Mouse (Mus musculus): ENCODE measurements around the gene Lpar2.

Lpar2 gene

DNA sequence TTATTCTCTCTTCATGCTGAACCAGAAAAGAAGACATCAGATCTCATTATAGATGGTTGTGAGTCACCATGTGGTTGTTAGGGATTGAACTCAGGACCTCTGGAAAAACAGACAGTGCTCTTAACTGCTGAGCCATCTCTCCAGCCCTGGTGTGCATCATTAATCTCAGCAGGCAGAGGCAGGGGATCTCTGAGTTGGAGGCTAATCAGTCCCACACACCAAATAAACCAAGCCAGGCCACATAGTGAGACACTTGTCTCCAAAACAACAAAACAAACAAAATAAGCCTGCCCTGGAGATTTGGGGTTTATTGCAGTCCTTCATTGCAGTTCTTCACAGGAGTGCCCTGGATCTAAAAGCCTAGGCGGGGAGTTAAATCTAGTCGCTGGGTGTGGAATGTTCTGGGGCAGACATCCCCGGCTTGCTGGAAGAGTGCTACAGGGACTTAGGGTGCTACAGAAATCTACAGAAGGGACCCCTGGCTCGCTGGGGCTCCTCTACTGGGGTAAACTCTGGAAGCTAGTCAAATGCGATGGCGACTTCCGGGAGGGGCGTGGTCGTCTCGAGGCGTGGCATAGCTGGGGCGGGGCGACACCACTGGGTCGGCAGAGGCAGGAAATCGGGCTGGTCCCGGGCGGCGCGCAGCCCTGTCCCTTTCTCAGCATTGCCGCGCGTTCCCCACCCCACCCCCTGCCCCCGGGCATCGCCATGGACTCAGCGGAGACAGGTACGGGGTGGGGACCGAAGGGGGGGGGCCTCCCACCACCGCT, 13.9 kb upstream of the Lpar2 start, which contains the start of gene Gmip:
Gmip (plus strand) TSS at position 586 of the 770 bp plus-strand sequence.
- peak; percentile 47 for DNase-seq

DNA sequence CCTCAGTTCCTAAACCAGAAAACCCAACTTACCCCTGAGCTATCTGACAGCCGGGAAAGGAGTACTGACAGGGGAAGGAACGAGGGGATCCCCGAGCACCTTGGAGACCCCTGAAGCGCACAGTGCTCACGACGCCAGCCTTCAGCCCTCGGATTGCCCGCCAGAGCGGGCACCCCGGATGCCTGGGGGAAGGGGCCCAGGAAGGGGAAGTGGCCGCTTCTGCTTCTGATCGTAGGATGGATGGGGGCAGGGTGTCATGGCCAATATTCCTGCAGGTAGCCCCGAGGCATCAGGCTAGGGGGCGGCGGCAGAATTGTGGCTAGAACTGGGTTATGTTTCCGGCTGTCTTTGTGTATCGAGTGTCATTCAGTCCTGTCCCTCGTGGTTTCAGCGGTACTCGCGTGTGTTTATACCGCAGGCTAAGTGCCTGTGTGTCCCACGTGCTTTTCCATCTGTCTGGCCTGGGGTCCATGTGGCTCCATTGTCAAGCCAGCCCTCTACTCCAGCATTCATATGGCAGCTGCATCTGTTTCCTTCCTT, 13.3 kb upstream of the Lpar2 start:
- DNase-seq = no peak

DNA sequence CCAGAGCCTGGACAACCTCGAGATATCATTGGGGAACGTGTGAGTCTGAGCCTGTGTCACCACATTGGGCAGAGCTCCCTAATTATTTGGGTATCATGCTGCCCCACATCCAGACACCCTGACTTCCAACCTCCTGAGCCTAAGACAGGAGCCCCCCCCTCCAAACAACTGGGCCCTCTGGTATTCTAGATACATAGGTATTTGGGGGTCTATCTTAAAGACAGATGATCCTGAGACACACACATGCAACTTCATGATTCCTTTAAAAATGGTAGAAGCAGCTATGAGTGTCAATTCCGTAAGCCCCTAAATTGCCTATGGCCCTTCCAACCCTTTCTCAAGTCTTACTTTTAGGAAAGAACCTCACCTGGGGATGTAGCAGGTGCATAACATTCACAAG, 12.4 kb upstream of the Lpar2 start:
- DNase-seq = no peak

DNA sequence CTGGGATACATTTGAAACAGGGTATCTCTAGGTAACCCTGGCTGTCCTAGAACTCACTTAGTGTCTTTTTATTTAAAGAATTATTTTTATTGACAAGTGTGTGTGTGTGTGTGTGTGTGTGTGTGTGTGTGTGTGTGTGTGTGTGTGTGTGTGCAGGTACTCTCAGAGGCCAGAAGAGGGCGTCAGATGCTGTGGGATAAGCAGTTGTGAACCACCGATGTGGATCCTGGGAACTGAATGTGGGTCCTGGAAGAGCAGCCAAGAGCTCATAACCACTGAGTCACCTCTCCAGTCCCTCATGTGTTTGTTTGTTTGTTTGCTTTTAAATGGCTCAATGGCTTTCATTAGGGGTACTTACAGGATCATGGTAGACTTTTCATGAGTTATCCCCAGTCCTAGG, 7.3 kb upstream of the Lpar2 start:
- no peak for DNase-seq

- no peak for DNase-seq
These were observed 6.8 kb upstream of the Lpar2 start for GRCm38 (mm10) chr8:69815396-69815795.

DNA sequence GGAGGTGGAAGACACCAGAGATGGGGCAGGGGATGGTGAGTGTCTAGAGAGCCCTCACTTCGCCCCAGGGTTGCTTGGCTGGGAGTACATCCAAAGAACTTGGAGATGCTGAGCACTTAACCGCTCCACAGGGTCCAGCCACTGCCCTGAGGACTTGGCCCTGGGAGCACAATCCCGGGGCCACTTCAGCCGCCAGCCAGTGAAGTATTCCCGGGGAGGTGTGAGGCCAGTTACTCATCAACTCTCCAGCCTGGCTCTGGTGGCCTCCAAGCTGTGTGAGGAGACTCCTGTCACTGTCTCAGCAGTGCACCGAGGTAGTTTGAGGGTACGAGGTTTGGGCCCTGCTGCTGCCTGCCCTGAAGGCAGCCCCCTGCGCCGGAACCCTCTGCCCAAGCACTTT, 1.8 kb upstream of the Lpar2 start:
- DNase-seq = no peak

- DNase-seq = no peak
These were observed 251 bp upstream of the Lpar2 start for GRCm38 (mm10) chr8:69821971-69822385.

DNA sequence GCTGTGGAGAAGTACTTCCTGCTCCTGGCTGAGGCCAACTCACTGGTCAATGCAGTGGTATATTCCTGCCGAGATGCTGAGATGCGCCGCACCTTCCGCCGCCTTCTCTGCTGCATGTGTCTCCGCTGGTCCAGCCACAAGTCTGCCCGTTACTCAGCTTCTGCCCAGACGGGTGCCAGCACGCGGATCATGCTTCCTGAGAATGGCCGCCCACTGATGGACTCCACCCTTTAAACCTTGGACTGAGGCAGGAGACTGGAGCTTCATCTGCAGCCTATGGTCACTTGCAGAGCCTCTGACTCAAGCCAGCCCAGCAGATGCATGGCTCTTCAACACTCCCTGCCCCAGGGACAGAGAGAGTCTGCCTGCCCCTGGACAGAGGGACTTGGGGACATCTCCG, 4.1 kb downstream of the Lpar2 start:
- DNase-seq = no peak

DNA sequence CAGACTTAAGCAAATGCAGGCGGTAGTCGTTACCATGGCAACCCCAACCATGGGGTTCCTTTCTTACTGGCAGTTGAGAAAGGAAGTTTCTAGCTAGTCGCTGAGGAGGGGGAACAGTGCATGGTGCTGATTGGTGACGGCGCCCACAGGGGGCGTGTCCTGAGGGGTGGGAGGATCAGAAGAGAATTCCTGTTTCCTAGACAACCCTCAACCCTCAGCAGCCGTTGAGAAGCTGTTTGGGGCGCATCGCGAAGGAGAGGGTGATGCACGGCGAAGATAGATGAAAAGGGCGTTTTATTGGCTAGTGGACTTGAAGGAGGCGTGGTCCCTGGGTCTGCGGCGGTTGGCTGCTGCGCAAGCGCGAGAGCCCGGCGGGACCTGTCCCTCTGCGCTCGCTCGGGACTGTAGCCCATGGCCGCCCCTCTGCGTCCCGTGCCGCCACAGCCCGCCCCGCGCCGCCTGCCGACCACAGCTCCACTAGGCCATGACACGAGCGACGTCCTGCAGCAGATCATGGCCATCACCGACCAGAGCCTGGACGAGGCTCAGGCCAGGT, 10.1 kb downstream of the Lpar2 start, which contains the start of gene Pbx4:
Pbx4 (plus strand) TSS at position 194 of the 556 bp plus-strand sequence.
- peak; percentile 97 for DNase-seq

GRCm38 (mm10) chr8:69837057-69837682, 14.9 kb downstream of the Lpar2 start:
- DNase-seq = no peak

- no peak for DNase-seq
These were observed 25.2 kb downstream of the Lpar2 start for GRCm38 (mm10) chr8:69847167-69848065.

DNA sequence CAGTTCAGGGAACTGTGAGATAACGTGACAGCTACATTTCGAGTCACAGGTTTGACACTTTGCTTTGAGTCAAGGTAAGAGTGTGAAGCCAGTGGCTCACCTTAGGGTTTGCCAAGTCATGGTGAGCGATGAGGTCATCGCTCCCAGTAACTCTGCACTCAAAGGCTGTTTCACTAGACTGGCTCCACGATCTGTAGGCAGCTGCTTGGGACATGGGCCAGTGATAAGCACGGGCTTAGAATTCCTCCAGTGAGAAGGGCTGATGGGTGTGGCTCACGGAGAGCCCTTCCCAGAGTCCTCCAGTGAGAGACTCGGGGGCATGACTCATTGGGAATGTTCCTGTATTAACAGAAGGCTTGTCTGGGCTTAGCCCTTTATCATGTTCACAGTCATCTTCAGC, 26.7 kb downstream of the Lpar2 start:
- no peak for DNase-seq

DNA sequence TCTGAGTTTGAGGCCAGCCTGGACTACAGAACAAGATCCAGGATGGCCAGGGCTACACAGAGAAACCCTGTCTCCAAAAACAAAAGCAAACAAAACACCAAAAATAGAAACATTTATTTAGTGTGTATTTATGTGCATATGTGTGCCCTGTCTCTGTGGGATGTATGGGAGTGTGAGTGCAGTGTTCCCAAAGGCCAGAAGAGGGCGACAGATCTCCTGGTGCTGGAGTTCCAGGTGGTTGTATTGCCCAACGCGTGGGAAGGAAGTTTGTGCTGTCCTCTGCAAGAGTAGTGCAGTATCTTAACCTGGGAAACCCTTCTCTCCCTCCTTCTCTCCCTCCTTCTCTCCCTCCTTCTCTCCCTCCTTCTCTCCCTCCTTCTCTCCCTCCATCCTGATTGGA, 27.7 kb downstream of the Lpar2 start:
- no peak for DNase-seq

DNA sequence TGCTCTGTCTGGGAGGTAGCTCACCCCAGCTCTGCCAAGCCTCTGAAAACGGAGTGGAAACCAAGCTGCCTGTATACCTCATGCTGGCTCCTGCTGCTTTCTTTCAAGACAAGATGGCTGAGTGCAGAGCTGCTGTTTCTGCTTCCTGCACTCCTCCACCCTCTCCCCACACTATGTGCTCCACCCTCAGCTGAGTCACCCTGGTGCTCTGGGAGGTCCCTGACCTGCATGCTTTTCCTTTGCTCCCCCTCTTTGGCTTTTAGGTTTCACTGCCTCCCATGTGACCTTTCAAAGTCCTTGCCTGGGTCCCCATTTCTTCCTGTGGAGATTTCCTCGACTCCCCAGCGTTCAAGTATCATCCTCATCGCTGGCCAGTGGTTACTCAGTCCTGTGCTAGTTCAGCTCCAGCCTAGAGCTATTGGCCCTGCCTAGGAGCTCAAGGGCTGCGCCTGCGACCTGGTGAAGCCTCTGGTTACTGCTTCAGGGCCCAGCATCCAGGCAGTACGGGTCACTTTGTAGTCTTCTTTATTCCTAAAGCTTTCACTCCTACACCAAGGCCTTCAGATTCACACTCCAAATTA, 28.8 kb downstream of the Lpar2 start:
- no peak for DNase-seq

DNA sequence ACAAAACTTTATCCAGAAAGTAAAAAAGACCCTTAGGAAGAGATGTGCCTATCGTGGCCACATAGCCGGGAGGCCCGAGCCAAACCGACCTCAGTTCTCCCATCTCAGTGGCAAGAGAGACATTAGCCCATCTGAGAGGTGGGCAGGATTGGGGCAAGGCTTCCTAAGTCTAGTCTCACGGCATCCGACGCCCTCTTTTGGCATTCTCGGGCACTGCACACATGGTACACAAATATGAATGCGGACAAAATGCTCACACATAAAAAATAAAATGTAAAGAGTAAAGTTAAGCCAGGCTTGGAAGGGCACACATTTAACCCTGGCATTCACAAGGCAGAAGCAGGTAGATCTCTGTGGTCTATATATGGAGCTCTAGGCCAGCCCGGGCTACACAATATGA, 31.6 kb downstream of the Lpar2 start:
- no peak for DNase-seq

GRCm38 (mm10) chr8:69860807-69861206, 38.6 kb downstream of the Lpar2 start:
- no peak for DNase-seq

DNA sequence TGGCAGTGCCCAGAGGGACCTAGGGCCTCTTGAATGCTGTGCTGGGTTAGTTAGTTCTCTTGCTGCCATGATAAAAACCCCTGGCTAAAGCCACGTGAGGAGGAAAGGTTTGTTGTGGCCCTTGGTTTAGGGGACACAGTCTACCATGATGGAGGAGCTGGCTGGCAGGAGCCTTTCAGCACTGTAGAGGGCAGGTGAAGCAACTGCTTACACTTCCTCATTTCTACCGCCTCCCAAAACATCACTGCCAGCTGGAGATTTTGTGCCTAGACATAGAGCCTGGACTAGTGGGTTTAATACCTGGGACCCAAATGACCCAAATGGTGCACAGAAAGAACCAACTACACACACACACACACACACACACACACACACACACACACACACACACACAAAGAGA, 39.0 kb downstream of the Lpar2 start:
- no peak for DNase-seq

DNA sequence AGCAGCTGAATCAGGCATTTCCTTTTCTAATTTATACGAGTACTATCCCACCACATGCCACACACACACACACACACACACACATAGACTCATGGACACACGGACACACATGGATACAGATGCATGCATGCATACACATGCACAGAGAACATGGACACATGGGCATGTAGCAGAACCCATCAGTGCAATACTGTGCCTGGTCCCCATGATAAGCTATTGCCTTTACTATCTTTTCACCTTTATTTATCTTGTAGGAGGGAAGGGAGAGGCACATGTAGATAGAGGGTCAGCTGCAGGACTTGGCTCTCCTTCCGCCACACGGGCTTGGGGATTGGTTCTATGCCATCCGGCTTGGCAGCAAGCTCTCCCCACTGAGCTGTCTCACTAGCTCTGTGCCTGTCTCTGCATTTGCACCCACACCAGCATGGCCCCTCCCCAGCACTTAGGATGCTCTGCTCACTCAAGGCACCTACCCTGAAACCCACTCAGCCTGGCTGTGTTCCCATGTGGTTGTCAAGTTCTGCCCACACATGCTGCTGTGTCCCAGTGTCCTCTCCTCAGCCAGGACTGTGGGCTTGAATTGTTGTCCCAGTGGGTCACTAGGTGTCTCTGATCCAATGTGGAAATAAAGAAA, 41.3 kb downstream of the Lpar2 start:
- peak; percentile 43 for DNase-seq

GRCm38 (mm10) chr8:69864180-69864579, 42.0 kb downstream of the Lpar2 start:
- DNase-seq = no peak

- DNase-seq = no peak
These were observed 45.6 kb downstream of the Lpar2 start for GRCm38 (mm10) chr8:69867696-69868326.

- DNase-seq = peak; percentile 48
These were observed 48.0 kb downstream of the Lpar2 start for GRCm38 (mm10) chr8:69870003-69870765.
